Mouse (Mus musculus) liver, postnatal 0 days (tissue): ENCODE data around the gene Olfr371.

Experiments used
- CTCF ChIP-seq: sonication (generic); IDR thresholded peaks from 2 replicates; pipeline ENCODE4 v1.5.1; 2016; ENCODE audit warnings: antibody characterized with exemption, low read depth
- EP300 ChIP-seq: IDR thresholded peaks from 2 replicates; pipeline ENCODE4 v1.6.1; 2016; ENCODE audit warnings: antibody characterized with exemption, low read depth, mild to moderate bottlenecking

DNA sequence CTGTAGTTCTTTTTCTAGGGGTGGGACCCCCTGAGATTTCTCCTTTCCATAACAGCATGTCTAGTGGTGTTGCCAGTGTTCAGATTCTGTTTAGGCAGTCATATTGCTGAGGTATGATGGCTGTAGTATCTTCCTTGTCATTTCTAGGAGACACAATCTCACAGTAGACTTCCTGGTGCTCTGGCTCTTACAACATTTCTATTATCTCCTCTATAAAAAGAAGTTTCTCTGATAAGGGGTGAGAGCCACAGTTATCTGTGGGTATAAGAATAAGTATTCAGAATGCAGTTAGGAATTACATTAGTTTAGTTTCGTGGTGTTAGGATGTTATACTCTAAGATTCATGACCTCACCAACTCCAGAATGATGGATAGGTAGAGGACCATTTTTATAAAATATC lies 1.5 kb downstream of the Olfr371 start:
- TF ChIP-seq CTCF, result no peak
- no peak for TF ChIP-seq EP300
